Mouse (Mus musculus): ENCODE results near the gene Ndufa4l2. TPM values are rescaled to one million over a fixed set of nuclear protein-coding genes. Genes with fewer than 3 reads are reported as not detected.

Gene Ndufa4l2
- polyA plus RNA-seq, 1 experiment from 2014 or later, result 91.9 TPM

DNA sequence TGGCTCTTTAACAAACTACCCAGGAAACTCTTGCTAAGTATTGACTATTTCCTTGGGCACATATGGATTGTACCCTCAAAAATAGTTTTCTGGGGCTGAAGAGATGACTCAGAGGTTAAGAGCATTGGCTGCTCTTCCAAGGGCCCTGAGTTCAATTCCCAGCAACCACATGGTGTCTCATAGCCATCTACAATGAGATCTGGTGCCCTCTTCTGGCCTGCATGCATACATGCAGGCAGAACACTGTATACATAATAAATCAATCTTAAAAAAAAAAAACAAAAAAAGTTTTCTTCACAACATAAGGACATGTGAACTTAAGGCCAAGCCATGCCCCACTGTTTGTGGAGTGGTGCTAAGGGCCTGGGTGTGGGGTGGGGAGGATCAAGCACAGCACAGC, 46.4 kb downstream of the Ndufa4l2 start:
- Histone ChIP-seq H3K36me3 (ENCODE audit: control insufficient read depth, insufficient read depth, low read length) (peaks cover 96% of the 10 kb centered on the region), H3K4me1 (ENCODE audit: control insufficient read depth, insufficient read depth, low read length) (no peaks in the 10 kb centered on the region), H3K4me3 (ENCODE audit: low read depth, low read length) (no peak overlapping the region), H3K9me3 (ENCODE audit: control insufficient read depth, low read length) (no peaks in the 10 kb centered on the region), H3K27ac (replicated peaks; ENCODE audit: low read depth, low read length) (no peak overlapping the region), H3K4me2 (ENCODE audit: low read depth, low read length) (no peak overlapping the region), H3K9ac (ENCODE audit: low read depth, low read length) (no peak overlapping the region), H3K27me3 (replicated peaks; ENCODE audit: control insufficient read depth, insufficient read depth, low read length) (no peaks in the 10 kb centered on the region)
- no peak for ATAC-seq (ENCODE audit: low read depth)
- no peak for DNase-seq (ENCODE audit: low spot score)

DNA sequence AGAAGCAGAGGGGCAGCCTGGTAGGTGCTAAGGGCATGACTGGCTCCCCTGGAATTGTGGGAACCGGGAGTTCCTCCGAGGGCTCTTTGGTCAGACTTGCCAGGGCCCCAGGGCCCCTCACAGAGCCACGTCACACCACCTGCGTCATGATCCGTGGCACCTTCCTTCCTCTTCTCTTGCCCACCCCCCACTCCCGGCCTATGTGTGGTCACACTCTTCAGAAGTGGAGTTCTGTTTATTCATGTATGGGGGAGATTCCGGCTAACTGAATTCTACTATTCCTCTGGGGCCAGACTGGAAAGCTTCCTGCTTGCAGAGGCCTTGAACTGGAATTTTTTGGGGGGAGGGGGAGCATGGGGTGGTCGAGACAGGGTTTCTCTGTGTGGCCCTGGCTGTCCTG, 49.1 kb downstream of the Ndufa4l2 start:
- Histone ChIP-seq H3K36me3 (ENCODE audit: control insufficient read depth, insufficient read depth, low read length) (peaks cover 93% of the 10 kb centered on the region), H3K4me1 (ENCODE audit: control insufficient read depth, insufficient read depth, low read length) (no peaks in the 10 kb centered on the region), H3K27ac (replicated peaks; ENCODE audit: low read depth, low read length) (peak overlapping the region; percentile 15; the same call in 1 of the 2 replicates), H3K4me2 (ENCODE audit: low read depth, low read length) (no peak overlapping the region), H3K27me3 (replicated peaks; ENCODE audit: control insufficient read depth, insufficient read depth, low read length) (no peaks in the 10 kb centered on the region), H3K9ac (ENCODE audit: low read depth, low read length) (no peak overlapping the region), H3K9me3 (ENCODE audit: control insufficient read depth, low read length) (no peaks in the 10 kb centered on the region), H3K4me3 (ENCODE audit: low read depth, low read length) (no peak overlapping the region)
- WGBS, result 62% methylated on average over 8 of the region's 8 CpGs
- no peak for ATAC-seq (ENCODE audit: low read depth)
- DNase-seq (ENCODE audit: low spot score), result peak; percentile 27

DNA sequence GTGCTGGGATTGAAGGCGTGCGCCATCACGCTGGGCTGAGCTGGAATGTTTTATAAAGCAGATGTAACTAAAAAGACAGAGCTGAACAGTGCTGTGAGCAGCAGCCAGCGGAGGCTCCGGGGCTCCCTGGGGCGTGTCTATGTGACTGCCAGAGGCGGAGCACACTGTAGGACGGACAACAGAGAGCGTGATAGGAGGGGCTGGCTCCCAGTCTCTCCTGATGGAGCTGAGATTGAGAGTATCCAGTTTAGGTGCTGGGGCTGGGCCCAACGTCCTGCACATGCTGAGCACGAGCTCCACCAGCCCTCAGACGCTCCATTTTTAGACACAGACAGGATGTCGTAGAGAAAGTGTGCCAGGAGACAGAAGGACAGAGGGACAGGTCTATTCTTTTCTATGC, 49.5 kb downstream of the Ndufa4l2 start:
- no peaks in the 10 kb centered on the region for H3K27me3 ChIP-seq (replicated peaks; ENCODE audit: control insufficient read depth, insufficient read depth, low read length)
- no peak overlapping the region for H3K4me2 ChIP-seq (ENCODE audit: low read depth, low read length)
- H3K27ac ChIP-seq (replicated peaks; ENCODE audit: low read depth, low read length), result no peak overlapping the region; the same call in 1 of the 2 replicates
- WGBS, result 49% methylated on average over 13 of the region's 13 CpGs
- ATAC-seq (ENCODE audit: low read depth) (peak; percentile 77), DNase-seq (ENCODE audit: low spot score) (peak; percentile 65)
- H3K4me3 ChIP-seq (ENCODE audit: low read depth, low read length), result no peak overlapping the region
- no peaks in the 10 kb centered on the region for H3K4me1 ChIP-seq (ENCODE audit: control insufficient read depth, insufficient read depth, low read length)
- no peak overlapping the region for H3K9ac ChIP-seq (ENCODE audit: low read depth, low read length)
- H3K9me3 ChIP-seq (ENCODE audit: control insufficient read depth, low read length), result no peaks in the 10 kb centered on the region
- peaks cover 93% of the 10 kb centered on the region for H3K36me3 ChIP-seq (ENCODE audit: control insufficient read depth, insufficient read depth, low read length)

Other genes starting within 250 kb of the Ndufa4l2 start
- gene Dctn2, start 248.6 kb upstream of the Ndufa4l2 start, polyA plus RNA-seq (2014; fragmentation: Nextera tagmentation; extraction: Ambion mirVana), result 166 and 186 TPM in 2 replicates
- gene Mbd6, start 225.9 kb upstream of the Ndufa4l2 start, polyA plus RNA-seq (2014; fragmentation: Nextera tagmentation; extraction: Ambion mirVana), result 15.8 and 17.6 TPM in 2 replicates
- gene Mars, start 203.2 kb upstream of the Ndufa4l2 start, polyA plus RNA-seq (2014; fragmentation: Nextera tagmentation; extraction: Ambion mirVana), result 106 and 108 TPM in 2 replicates
- gene Arhgap9, start 193.0 kb upstream of the Ndufa4l2 start, polyA plus RNA-seq (2014; fragmentation: Nextera tagmentation; extraction: Ambion mirVana), result 3.7 and 4.4 TPM in 2 replicates
- gene Gli1, start 173.0 kb upstream of the Ndufa4l2 start, polyA plus RNA-seq (2014; fragmentation: Nextera tagmentation; extraction: Ambion mirVana), result 10.2 and 11.7 TPM in 2 replicates
- not detected in 2 replicates for gene Inhbe, start 160.6 kb upstream of the Ndufa4l2 start, polyA plus RNA-seq (2014; fragmentation: Nextera tagmentation; extraction: Ambion mirVana)
- gene Inhbc, start 144.5 kb upstream of the Ndufa4l2 start, polyA plus RNA-seq (2014; fragmentation: Nextera tagmentation; extraction: Ambion mirVana), result not detected in 2 replicates
- 27.8 and 29.8 TPM in 2 replicates for gene R3hdm2, start 134.6 kb upstream of the Ndufa4l2 start, polyA plus RNA-seq (2014; fragmentation: Nextera tagmentation; extraction: Ambion mirVana)
- 5.0 and 5.2 TPM in 2 replicates for gene Stac3, start 13.3 kb upstream of the Ndufa4l2 start, polyA plus RNA-seq (2014; fragmentation: Nextera tagmentation; extraction: Ambion mirVana)
- gene Shmt2, start 7.5 kb downstream of the Ndufa4l2 start, polyA plus RNA-seq (2014; fragmentation: Nextera tagmentation; extraction: Ambion mirVana), result 80.0 and 89.4 TPM in 2 replicates
- 5.2 and 6.1 TPM in 2 replicates for gene Nxph4, start 19.6 kb downstream of the Ndufa4l2 start, polyA plus RNA-seq (2014; fragmentation: Nextera tagmentation; extraction: Ambion mirVana)
- gene Lrp1, start 106.2 kb downstream of the Ndufa4l2 start, polyA plus RNA-seq (2014; fragmentation: Nextera tagmentation; extraction: Ambion mirVana), result 137 and 145 TPM in 2 replicates
- gene Stat6, start 128.0 kb downstream of the Ndufa4l2 start, polyA plus RNA-seq (2014; fragmentation: Nextera tagmentation; extraction: Ambion mirVana), result 22.9 and 23.1 TPM in 2 replicates
- gene Nemp1, start 151.9 kb downstream of the Ndufa4l2 start, polyA plus RNA-seq (2014; fragmentation: Nextera tagmentation; extraction: Ambion mirVana), result 10.5 and 11.2 TPM in 2 replicates
- 15.2 and 16.1 TPM in 2 replicates for gene Nab2, start 153.6 kb downstream of the Ndufa4l2 start, polyA plus RNA-seq (2014; fragmentation: Nextera tagmentation; extraction: Ambion mirVana)
- gene Myo1a, start 190.2 kb downstream of the Ndufa4l2 start, polyA plus RNA-seq (2014; fragmentation: Nextera tagmentation; extraction: Ambion mirVana), result 0.75 and 1.2 TPM in 2 replicates
- gene Tac2, start 209.5 kb downstream of the Ndufa4l2 start, polyA plus RNA-seq (2014; fragmentation: Nextera tagmentation; extraction: Ambion mirVana), result 0.54 TPM in 1 of 2 replicates, not detected in the other
- gene Zbtb39, start 224.6 kb downstream of the Ndufa4l2 start, polyA plus RNA-seq (2014; fragmentation: Nextera tagmentation; extraction: Ambion mirVana), result 3.1 and 3.7 TPM in 2 replicates
- 0.63 and 0.67 TPM in 2 replicates for gene Gpr182, start 236.8 kb downstream of the Ndufa4l2 start, polyA plus RNA-seq (2014; fragmentation: Nextera tagmentation; extraction: Ambion mirVana)
- gene Rdh1, start 244.8 kb downstream of the Ndufa4l2 start, polyA plus RNA-seq (2014; fragmentation: Nextera tagmentation; extraction: Ambion mirVana), result 0.10 and 0.11 TPM in 2 replicates
- 0.29 TPM in 1 of 2 replicates, not detected in the other for gene Rdh16f1, start 244.8 kb downstream of the Ndufa4l2 start, polyA plus RNA-seq (2014; fragmentation: Nextera tagmentation; extraction: Ambion mirVana)

Measured in embryonic facial prominence, embryonic 14.5 days (tissue).